Mouse (Mus musculus): ENCODE measurements around the gene Omp. TPM values are rescaled to one million over a fixed set of nuclear protein-coding genes. Genes with fewer than 3 reads are reported as not detected.

The Omp gene
- total and polyA plus RNA-seq, 3 experiments: 0.08 TPM; not detected in 2

DNA sequence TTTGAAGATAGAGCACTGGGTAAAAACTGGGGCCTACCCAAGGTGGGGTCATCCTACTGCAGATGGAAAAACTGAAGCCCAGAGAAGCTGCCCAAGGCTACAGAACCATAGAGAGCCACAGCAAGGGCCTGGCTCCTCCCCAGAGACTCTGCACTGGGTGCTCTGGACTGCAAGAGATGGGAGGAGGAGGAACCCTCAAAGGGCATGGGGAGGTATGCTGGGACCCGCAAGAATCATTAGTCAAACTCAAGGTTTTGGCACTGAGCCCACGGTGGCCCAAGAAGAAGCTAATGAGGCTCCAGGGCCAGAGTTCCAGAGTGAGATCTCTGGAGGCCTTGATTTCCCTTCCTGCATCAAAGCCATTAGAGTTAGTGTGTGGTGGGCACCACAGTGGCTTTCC, 7.3 kb downstream of the Omp start:
- dilution Hi-C loops (cut with MboI; ENCODE audit: extremely low pct_ligation_motif_present, extremely low pct_unique_long_range_greater_than_20kb, low sequenced_read_pairs): no loop called here
- in situ Hi-C loops (cut with MboI; ENCODE audit: low pct_ligation_motif_present, low pct_unique_long_range_greater_than_20kb, low sequenced_read_pairs): no loop called here

DNA sequence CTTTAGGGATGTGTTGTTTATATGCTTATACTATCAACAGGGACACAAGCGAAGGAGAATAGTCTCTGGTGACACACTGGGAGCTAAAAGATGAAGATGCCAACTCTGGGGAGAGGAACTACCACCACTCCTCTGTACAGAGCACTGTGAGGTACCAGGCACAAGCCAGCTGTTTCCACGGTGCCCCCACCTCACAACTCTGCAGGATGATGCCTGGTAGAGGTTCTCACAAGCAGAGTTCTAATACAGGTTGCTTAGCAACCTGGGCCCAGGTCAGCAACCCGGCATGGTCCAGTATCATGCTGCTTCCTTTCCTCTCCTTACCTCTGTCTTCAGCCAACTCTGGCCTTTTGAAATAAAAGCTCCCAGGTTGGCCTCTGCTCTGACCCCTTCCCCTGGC, 7.7 kb downstream of the Omp start:
- no peaks in the 10 kb centered on the region for H3K36me3 ChIP-seq (replicated peaks in 1 of 2; ENCODE audit: control insufficient read depth in 1 of 2, insufficient read depth in 1 of 2, low read length in 1 of 2)
- no peaks in the 10 kb centered on the region for H3K9me3 ChIP-seq (replicated peaks; ENCODE audit: low read length)
- H3K27ac ChIP-seq (ENCODE audit: insufficient read depth, low read depth): no peak overlapping the region
- H3K27me3 ChIP-seq (replicated peaks): peaks cover 40% of the 10 kb centered on the region
- H3K4me2 ChIP-seq (ENCODE audit: insufficient read depth, low read depth, poor library complexity, severe bottlenecking): no peak overlapping the region
- no peak overlapping the region for H3K4me3 ChIP-seq (replicated peaks in 1 of 3; ENCODE audit: low read depth in 2 of 3, low read length in 2 of 3, poor library complexity in 1 of 3)
- in situ Hi-C loops (cut with MboI; ENCODE audit: low pct_ligation_motif_present, low pct_unique_long_range_greater_than_20kb, low sequenced_read_pairs) (no loop called here), dilution Hi-C loops (cut with MboI; ENCODE audit: extremely low pct_ligation_motif_present, extremely low pct_unique_long_range_greater_than_20kb, low sequenced_read_pairs) (no loop called here)
- H3K9ac ChIP-seq (ENCODE audit: insufficient read depth, low read depth): no peak overlapping the region
- DNase-seq (ENCODE audit: extremely low read depth): no peak
- peaks cover 0 to 5% of the 10 kb centered on the region in 2 experiments; a peak in 1 of 4 replicates for H3K4me1 ChIP-seq (ENCODE audit: control insufficient read depth in 1 of 2, insufficient read depth in 2 of 2)
- H3K79me2 ChIP-seq (replicated peaks; ENCODE audit: control insufficient read depth, extremely low read depth, insufficient read depth, poor library complexity, severe bottlenecking): no peaks in the 10 kb centered on the region
- TF ChIP-seq SMC3 (IDR thresholded peaks at IDR 0.05; ENCODE audit: low read depth, low read length): no peak
- no peak for TF ChIP-seq HCFC1 (IDR thresholded peaks at IDR 0.05; ENCODE audit: low read depth, low read length)
- TF ChIP-seq TBP (conservative IDR thresholded peaks at IDR 0.05; ENCODE audit: low read depth, low read length): no peak
- no peak for TF ChIP-seq BHLHE40 (IDR thresholded peaks at IDR 0.05; ENCODE audit: low read depth, low read length)
- no peak for TF ChIP-seq CHD2 (IDR thresholded peaks at IDR 0.05; ENCODE audit: low read length)
- TF ChIP-seq EP300 (IDR thresholded peaks at IDR 0.05; ENCODE audit: low read length): no peak
- TF ChIP-seq ELF1 (IDR thresholded peaks at IDR 0.05; ENCODE audit: low read depth, low read length): no peak
- no peak for TF ChIP-seq GABPA (IDR thresholded peaks at IDR 0.05; ENCODE audit: insufficient replicate concordance, low read depth, low read length)

More for the DNA sequence above, 7.3 kb downstream of the Omp start:
- H3K4me3 ChIP-seq (replicated peaks in 1 of 3; ENCODE audit: low read depth in 2 of 3, low read length in 2 of 3, poor library complexity in 1 of 3): no peak overlapping the region
- no peak overlapping the region for H3K9ac ChIP-seq (ENCODE audit: insufficient read depth, low read depth)
- no peak overlapping the region for H3K4me2 ChIP-seq (ENCODE audit: insufficient read depth, low read depth, poor library complexity, severe bottlenecking)
- H3K9me3 ChIP-seq (replicated peaks; ENCODE audit: low read length): no peaks in the 10 kb centered on the region
- H3K79me2 ChIP-seq (replicated peaks; ENCODE audit: control insufficient read depth, extremely low read depth, insufficient read depth, poor library complexity, severe bottlenecking): no peaks in the 10 kb centered on the region
- no peak for DNase-seq (ENCODE audit: extremely low read depth)
- H3K27ac ChIP-seq (ENCODE audit: insufficient read depth, low read depth): no peak overlapping the region
- H3K36me3 ChIP-seq (replicated peaks in 1 of 2; ENCODE audit: control insufficient read depth in 1 of 2, insufficient read depth in 1 of 2, low read length in 1 of 2): no peaks in the 10 kb centered on the region
- TF ChIP-seq KAT2A (IDR thresholded peaks at IDR 0.05; ENCODE audit: insufficient replicate concordance, low read length): no peak
- peaks cover 0 to 5% of the 10 kb centered on the region in 2 experiments; a peak in 1 of 4 replicates for H3K4me1 ChIP-seq (ENCODE audit: control insufficient read depth in 1 of 2, insufficient read depth in 2 of 2)
- peaks cover 36% of the 10 kb centered on the region for H3K27me3 ChIP-seq (replicated peaks)

DNA sequence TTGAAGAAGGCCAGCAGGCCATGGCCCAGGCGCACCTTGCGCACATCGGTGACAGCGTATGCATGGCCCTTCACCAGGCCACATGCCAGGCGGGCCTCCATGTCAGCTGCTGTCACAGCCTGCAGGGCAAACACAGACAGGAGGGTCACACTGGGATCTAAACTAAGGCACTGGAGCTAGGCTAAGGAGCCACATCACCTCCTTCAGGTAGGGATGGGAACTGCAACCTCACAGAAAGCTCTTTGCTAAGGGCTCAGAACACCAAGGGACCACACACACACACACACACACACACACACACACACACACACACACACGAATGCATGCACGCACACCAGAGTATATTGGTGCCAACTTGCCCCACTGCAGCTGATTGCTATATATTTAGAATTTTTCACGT, 13.6 kb downstream of the Omp start:
- dilution Hi-C loops (cut with MboI; ENCODE audit: extremely low pct_ligation_motif_present, extremely low pct_unique_long_range_greater_than_20kb, low sequenced_read_pairs): no loop called here
- H3K36me3 ChIP-seq (replicated peaks in 1 of 2; ENCODE audit: control insufficient read depth in 1 of 2, insufficient read depth in 1 of 2, low read length in 1 of 2): no peaks in the 10 kb centered on the region
- peak; percentile 17 to 42; a peak in 1 of 4 replicates for TF ChIP-seq CTCF (conservative IDR thresholded peaks at IDR 0.05 in 1 of 2, IDR thresholded peaks at IDR 0.05 in 1 of 2; ENCODE audit: low read depth in 2 of 2, low read length in 2 of 2)
- peak; percentile 7 for TF ChIP-seq RAD21 (IDR thresholded peaks at IDR 0.05; ENCODE audit: low read depth, low read length)
- no peak for TF ChIP-seq POLR2A (IDR thresholded peaks at IDR 0.05; ENCODE audit: low read depth, low read length)
- no peak for TF ChIP-seq MYC (IDR thresholded peaks at IDR 0.05; ENCODE audit: low read depth, low read length)
- H3K4me2 ChIP-seq (ENCODE audit: insufficient read depth, low read depth, poor library complexity, severe bottlenecking): no peak overlapping the region
- H3K9ac ChIP-seq (ENCODE audit: insufficient read depth, low read depth): no peak overlapping the region
- H3K4me1 ChIP-seq (ENCODE audit: control insufficient read depth in 1 of 2, insufficient read depth in 2 of 2): no peaks in the 10 kb centered on the region
- H3K4me3 ChIP-seq (replicated peaks in 1 of 3; ENCODE audit: low read depth in 2 of 3, low read length in 2 of 3, poor library complexity in 1 of 3): no peak overlapping the region
- H3K9me3 ChIP-seq (replicated peaks; ENCODE audit: low read length): no peaks in the 10 kb centered on the region
- no peak overlapping the region for H3K27ac ChIP-seq (ENCODE audit: insufficient read depth, low read depth)
- H3K79me2 ChIP-seq (replicated peaks; ENCODE audit: control insufficient read depth, extremely low read depth, insufficient read depth, poor library complexity, severe bottlenecking): no peaks in the 10 kb centered on the region
- H3K27me3 ChIP-seq (replicated peaks): peaks cover 36% of the 10 kb centered on the region
- in situ Hi-C loops (cut with MboI; ENCODE audit: low pct_ligation_motif_present, low pct_unique_long_range_greater_than_20kb, low sequenced_read_pairs): no loop called here
- peak; percentile 17 for DNase-seq (ENCODE audit: extremely low read depth)
